Mouse (Mus musculus) megakaryocyte, adult 5-6 weeks (primary cell): ENCODE data around the gene Cmc1. TPM values are rescaled to one million over a fixed set of nuclear protein-coding genes. Genes with fewer than 3 reads are reported as not detected.
A peak's percentile ranks its signal among the peaks of the same experiment; 100 is the strongest.
"Not testable (repeated sequence)": the region's sequence is repeated elsewhere in the genome, so short reads cannot be mapped to it uniquely, and the experiment has no call there.

Experiments used
- ATAC-seq: 2 replicates; pipeline ENCODE4 v1.8.0; 2016; ENCODE audit warnings: mild to moderate bottlenecking, inconsistent platforms; ENCODE audit not compliant: poor library complexity, severe bottlenecking
- total RNA-seq, 2 experiments: library from RNA; stranded (forward) in 1 of 2; stranded (reverse) in 1 of 2; fragments of 153-499, 151-499 nt in 1 of 2; fragments of 221-1000, 200-1000 nt in 1 of 2; gene quantifications; 2 replicates each; pipeline versions ENCODE4 v1.2.3 to v1.2.4; 2015 to 2017

The Cmc1 gene
- total RNA-seq, 2 experiments from 2014 or later: 41.7 to 55.2 TPM

- ATAC-seq: peak; percentile 24
Observed at GRCm38 (mm10) chr9:118150429-118151220, 648 bp upstream of the Cmc1 start.

GRCm38 (mm10) chr9:118140356-118140755 is 9.6 kb downstream of the Cmc1 start:
- not testable (repeated sequence) for ATAC-seq

- no peak for ATAC-seq
Observed at GRCm38 (mm10) chr9:118110360-118110710, 39.6 kb downstream of the Cmc1 start.

GRCm38 (mm10) chr9:118109697-118110359 is 40.1 kb downstream of the Cmc1 start:
- ATAC-seq: peak; percentile 33; the same call in 1 of the 2 replicates

GRCm38 (mm10) chr9:118108527-118109011 is 41.4 kb downstream of the Cmc1 start:
- ATAC-seq: no peak

- no peak for ATAC-seq
Observed at GRCm38 (mm10) chr9:118101802-118102201, 48.2 kb downstream of the Cmc1 start.

- no peak for ATAC-seq
Observed at GRCm38 (mm10) chr9:118100484-118100883, 49.5 kb downstream of the Cmc1 start.

GRCm38 (mm10) chr9:118099395-118099794 is 50.6 kb downstream of the Cmc1 start:
- ATAC-seq: peak; percentile 73

- no peak for ATAC-seq
Observed at GRCm38 (mm10) chr9:118083834-118084233, 66.1 kb downstream of the Cmc1 start.

- peak; percentile 92 for ATAC-seq
Observed at GRCm38 (mm10) chr9:118082575-118083431, 67.2 kb downstream of the Cmc1 start.

GRCm38 (mm10) chr9:118073358-118073757 is 76.6 kb downstream of the Cmc1 start:
- peak; percentile 31 for ATAC-seq

GRCm38 (mm10) chr9:118072101-118072500 is 77.9 kb downstream of the Cmc1 start:
- ATAC-seq: 0 out of 2 replicates have a peak, but pooled peaks have one; percentile 17

- ATAC-seq: peak; percentile 63
Observed at GRCm38 (mm10) chr9:118071337-118071736, 78.6 kb downstream of the Cmc1 start.

- ATAC-seq: no peak
Observed at GRCm38 (mm10) chr9:118070442-118070841, 79.5 kb downstream of the Cmc1 start.

- peak; percentile 60 for ATAC-seq
Observed at GRCm38 (mm10) chr9:118059101-118059500, 90.9 kb downstream of the Cmc1 start.

GRCm38 (mm10) chr9:118053286-118053685 is 96.7 kb downstream of the Cmc1 start:
- ATAC-seq: peak; percentile 79

GRCm38 (mm10) chr9:118045011-118045533 is 104.9 kb downstream of the Cmc1 start:
- ATAC-seq: no peak

GRCm38 (mm10) chr9:118043581-118043980 is 106.4 kb downstream of the Cmc1 start:
- ATAC-seq: no peak

GRCm38 (mm10) chr9:118042738-118043137 is 107.2 kb downstream of the Cmc1 start:
- no peak for ATAC-seq

- no peak for ATAC-seq
Observed at GRCm38 (mm10) chr9:118041646-118042045, 108.3 kb downstream of the Cmc1 start.

- peak; percentile 44 for ATAC-seq
Observed at GRCm38 (mm10) chr9:118041022-118041400, 109.0 kb downstream of the Cmc1 start.
